Mouse (Mus musculus) cerebellum, adult 9-10 months (tissue): ENCODE measurements at regions not wholly inside any gene's neighbourhood (a gene's known extent, or its start where the extent isn't known, plus 50 kb on each side); places are given as distances from the start of the nearest gene placed in this dataset.

Experiments
- DNase-seq: peaks from one replicate; pipeline ENCODE4 v3.0.0; 2022

- DNase-seq = no peak
Observed at GRCm38 (mm10) chr3:34593279-34593678, 56.9 kb upstream of the Sox2 start.

DNA sequence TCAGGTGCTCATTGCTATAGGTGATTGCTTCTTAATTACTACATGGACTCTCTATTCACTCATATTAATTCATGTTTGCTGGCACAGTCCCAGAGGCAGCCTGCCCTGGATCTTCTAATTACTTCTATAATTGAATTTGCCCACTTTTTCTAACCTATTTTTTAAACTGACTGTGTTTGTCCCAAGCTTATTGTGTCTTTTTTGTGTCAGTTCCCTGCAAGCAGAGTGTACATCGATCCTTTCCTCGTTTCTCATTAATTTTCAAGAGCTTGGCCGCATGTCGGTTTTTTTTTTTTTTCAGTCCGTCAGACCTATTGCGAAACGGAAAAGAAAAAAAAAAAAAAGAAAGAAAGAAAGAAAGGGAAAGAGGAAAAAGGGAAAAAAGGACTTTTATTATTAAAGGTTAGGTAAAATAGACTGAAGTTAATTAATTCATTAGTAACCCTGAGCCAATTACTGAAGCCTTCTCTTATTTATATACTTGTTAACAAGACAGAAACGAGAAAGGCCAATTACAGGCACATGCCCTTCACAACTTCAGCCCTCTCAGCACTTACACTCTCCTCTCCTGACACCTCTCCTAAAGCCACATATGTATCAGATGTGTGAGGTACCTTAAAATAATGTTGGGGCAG, 72.2 kb upstream of the Sox2 start:
- DNase-seq = peak; percentile 9

DNA sequence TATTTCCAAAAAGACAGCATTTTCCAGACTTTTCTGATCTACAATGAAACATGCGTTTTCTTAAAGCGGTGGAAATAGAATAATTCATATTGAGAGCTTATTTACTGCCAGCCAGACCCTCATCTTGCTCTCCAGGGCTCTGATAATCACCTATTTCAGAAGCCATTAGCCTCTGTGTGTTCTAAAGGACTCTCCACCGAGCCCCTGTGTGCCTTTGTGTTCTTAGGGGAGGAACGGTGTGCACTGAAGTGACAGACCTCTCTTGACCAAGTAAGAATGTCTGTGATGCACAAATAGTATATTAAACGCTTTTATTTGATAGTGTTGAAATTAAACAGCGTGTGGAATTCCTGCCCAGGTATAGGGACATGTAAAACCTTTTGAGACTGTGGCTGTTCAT, 73.1 kb upstream of the Sox2 start:
- DNase-seq = no peak

DNA sequence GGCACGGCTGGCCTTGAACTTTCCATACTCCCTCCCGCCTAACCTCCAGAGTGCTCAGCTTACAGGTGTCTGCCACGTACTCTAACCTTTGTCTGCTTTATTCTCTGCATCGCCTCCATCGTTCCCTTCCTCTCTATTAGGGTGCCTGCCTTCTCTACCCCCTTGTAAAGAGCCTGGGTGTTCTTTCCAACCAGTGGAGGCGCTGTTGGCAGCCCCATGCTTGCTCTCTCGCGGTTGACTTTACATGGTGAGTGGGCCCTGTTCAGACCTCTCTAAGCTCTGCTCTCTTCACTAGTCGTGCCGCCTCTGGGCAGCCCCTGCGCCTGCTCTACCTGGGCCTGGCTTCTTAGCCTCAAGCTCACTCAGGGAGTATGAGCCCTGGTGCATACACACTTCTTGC, 74.0 kb upstream of the Sox2 start:
- no peak for DNase-seq

- DNase-seq = no peak
Observed at GRCm38 (mm10) chr3:34574711-34575350, 75.4 kb upstream of the Sox2 start.

GRCm38 (mm10) chr3:34573312-34573711, 76.9 kb upstream of the Sox2 start:
- DNase-seq = no peak

- peak; percentile 26 for DNase-seq
Observed at GRCm38 (mm10) chr3:34572081-34572480, 78.1 kb upstream of the Sox2 start.

- no peak for DNase-seq
Observed at GRCm38 (mm10) chr3:34571630-34572029, 78.6 kb upstream of the Sox2 start.

DNA sequence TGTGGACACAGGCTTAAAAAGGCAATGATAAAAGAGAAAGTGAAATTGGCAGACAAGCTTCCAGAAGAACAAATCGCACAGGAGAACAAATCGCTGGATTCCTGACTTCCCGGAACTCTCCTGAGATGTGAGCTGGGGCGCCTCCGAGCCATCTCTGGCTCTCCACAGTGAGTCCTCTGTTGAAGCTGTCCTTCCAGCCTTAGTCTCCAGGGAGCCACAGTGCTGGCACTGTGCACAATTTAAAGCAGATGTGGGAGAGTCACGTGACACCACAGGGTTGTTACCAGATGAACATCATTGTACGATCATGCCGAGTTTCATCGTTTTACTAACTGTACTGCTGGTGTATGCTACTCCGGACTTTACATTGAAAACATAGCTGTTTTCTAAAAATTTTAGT, 80.2 kb upstream of the Sox2 start:
- no peak for DNase-seq

- DNase-seq = no peak
Observed at GRCm38 (mm10) chr3:34568086-34568650, 82.0 kb upstream of the Sox2 start.

DNA sequence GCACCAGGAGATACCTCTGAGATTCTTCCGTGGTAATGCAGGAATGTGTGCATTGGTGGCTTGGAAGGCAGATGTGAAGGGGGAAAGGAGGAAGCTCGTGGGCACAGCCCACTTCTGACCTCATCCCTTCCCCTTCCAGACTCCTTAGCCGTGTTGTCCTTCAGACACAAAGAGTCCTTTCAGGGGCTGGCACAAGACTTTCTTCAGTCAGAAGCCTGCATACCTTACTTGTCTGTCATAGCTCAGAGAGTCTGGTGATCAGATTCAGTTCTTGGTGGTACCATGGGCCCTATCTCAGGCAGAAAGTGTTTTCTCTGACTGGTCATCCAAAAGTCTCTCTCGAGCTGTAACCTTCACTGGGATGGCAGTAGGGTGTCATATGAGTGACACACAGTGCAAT, 84.8 kb upstream of the Sox2 start:
- no peak for DNase-seq

- DNase-seq = no peak
Observed at GRCm38 (mm10) chr3:34562893-34563292, 87.3 kb upstream of the Sox2 start.

GRCm38 (mm10) chr3:34561709-34562108, 88.5 kb upstream of the Sox2 start:
- no peak for DNase-seq

- DNase-seq = no peak
Observed at GRCm38 (mm10) chr3:34559841-34560703, 90.1 kb upstream of the Sox2 start.

DNA sequence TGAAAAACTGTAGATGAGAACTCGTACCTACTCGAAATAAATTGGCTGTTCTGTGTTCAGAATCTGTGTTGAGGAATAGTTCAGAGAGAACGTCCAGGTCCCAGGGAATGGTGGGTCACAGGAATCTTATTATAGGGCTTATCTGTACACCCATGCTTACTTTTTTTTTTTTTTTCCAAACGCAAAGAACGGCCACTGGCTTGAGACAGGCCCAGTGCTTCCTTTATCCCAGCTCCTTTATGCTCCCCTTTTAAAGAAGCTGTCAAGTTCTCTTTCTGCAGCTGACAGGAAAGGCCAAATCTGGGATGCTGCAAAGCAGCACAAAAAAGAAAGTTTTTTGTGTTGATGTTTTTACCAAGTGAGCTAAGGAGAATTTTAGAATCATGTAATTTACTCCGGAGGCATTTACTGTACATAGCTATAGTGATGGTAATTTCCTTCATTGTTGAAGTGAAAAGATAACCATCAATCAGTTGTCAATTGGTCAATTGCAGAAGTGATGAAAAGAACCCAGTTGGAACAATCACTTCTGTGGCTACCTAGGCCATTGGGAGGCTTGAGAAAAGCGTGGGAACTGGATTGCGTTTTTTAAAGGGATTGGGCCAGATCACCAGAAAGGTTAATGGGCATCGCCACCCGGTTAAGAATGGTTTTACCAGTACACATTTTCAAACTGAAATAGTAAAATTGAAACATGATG, 91.2 kb upstream of the Sox2 start:
- DNase-seq = no peak

GRCm38 (mm10) chr3:34552542-34553208, 97.5 kb upstream of the Sox2 start:
- no peak for DNase-seq

DNA sequence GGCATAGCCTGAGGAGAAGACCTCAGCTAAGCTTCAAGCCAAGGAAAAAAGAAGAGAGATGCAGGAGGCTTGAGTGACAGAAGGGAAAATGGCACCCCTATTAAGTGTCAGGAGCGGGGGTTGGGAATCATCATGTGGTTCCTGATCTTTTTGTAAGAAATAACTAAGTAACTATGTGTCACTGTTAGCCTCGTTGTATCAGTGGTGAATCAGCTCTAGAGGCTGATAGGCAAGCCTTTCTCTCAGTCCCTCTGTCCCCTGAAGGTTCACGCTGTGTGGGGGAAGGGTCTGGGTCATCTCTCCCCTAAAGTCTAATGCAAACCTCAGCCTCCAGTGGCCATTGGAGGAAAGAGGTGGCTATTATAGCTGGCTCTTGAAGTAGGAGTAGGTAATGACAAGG, 99.1 kb upstream of the Sox2 start:
- no peak for DNase-seq

DNA sequence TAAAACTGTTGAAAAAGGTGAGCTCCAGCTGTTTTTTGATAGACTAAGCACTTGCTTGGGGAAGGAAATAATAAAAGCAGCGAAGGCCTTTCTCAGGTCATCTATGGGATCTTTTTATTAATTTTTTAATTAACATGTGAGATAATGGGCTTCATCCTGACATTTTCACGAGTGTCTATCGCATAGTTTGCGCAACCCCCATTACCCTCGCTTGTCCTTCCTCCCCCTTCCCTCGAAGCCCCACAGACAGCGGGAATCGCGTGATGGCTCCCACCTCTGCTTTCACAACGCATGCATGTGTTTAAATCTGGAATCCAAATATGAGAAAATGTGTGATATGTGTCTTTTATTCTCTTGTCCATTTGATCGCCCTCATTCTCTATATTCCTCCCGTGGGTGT, 100.0 kb upstream of the Sox2 start:
- DNase-seq = no peak

GRCm38 (mm10) chr3:34532451-34532850, 117.8 kb upstream of the Sox2 start:
- peak; percentile 5 for DNase-seq

GRCm38 (mm10) chr3:34531836-34532235, 118.4 kb upstream of the Sox2 start:
- DNase-seq = no peak

DNA sequence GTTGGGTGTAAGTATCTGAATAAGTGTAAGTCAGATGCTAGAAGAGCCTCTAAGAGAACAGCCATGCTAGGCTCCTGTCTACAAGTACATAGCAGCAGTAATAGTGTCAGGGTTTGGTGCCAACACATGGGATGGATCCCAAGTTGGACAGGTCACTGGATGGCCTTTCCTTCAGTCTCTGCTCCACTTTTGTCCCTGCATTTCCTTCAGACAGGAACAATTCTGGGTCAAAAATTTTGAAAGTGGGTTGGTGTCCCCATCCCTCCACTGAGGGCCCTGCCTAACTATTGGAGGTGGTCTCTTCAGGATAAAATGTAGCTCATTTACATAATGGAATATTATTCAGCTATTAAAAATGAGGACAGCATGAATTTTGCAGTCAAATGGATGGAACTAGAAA, 122.7 kb upstream of the Sox2 start:
- DNase-seq = no peak

DNA sequence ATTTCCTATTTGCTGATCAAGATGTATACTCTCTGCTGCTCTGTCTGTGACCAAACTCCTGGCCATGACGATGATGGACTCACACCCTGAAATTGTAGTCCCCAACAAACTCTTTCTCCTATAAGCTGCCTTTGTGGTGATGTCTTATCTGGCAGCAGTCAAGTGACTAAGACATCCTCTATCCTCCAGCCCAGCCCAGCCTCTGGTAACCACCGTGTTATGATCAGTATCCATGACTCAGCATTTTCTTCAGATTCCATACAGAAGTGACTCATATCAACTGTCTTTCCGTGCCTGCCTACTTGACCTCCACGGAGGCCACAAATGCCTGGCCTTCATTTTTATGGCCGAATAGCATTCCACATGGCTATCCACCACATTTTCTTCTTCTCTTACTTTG, 124.5 kb upstream of the Sox2 start:
- DNase-seq = no peak
